Mouse (Mus musculus) megakaryocyte, embryonic 14.5 days (primary cell): ENCODE measurements around the gene Spryd7. TPM values are rescaled to one million over a fixed set of nuclear protein-coding genes. Genes with fewer than 3 reads are reported as not detected.

ENCODE experiments used
- H3K27me3 ChIP-seq: replicated peaks from 2 replicates; pipeline ENCODE3; 2012; ENCODE audit warnings: inconsistent platforms
- H3K36me3 ChIP-seq: replicated peaks from 2 replicates; pipeline ENCODE3; 2012; ENCODE audit warnings: low read length, inconsistent platforms, mixed read lengths
- H3K4me1 ChIP-seq: 2 replicates; pipeline ENCODE4 v1.6.1; 2012; ENCODE audit warnings: inconsistent platforms
- H3K4me3 ChIP-seq: replicated peaks from 2 replicates; pipeline ENCODE3; 2012; ENCODE audit warnings: moderate library complexity, mild to moderate bottlenecking, inconsistent platforms
- H3K9me3 ChIP-seq: 2 replicates; pipeline ENCODE4 v1.6.1; 2012; ENCODE audit warnings: inconsistent platforms
- FLI1 ChIP-seq: IDR thresholded peaks from 2 replicates; pipeline ENCODE4 v1.6.1; 2012; ENCODE audit warnings: low read length, inconsistent platforms, mixed read lengths
- GATA1 ChIP-seq: IDR thresholded peaks from 3 replicates; pipeline ENCODE4 v1.6.1; 2012; ENCODE audit warnings: mixed read lengths, low read length, inconsistent platforms, borderline replicate concordance
- polyA plus RNA-seq: library from polyadenylated mRNA; stranded (reverse); fragments of >175 nt; gene quantifications from 2 replicates; pipeline ENCODE4 v1.2.3, GENCODE M21; 2012; ENCODE audit warnings: low replicate concordance; ENCODE audit not compliant: insufficient read depth

Gene Spryd7
- polyA plus RNA-seq, 1 experiment, result 4.7 TPM

DNA sequence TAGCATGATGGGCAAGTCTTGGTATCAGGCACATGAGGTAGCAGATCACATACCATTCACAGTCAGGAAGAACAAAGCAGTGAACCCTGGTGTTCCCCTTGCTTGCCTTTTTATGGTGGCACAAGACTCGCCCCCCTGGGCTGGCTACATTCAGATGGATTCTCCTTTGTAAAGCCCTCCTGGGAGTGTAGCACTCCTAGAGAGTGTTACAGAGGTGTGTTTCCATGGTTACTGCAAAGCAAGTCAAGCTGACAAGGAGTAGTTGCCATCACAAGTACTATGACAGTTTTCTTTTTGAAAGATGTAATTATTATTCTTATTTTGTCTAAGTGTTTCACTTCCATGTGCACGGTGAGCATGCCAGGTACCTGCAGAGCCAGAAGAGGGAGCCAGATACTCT lies 45.2 kb downstream of the Spryd7 start:
- peaks cover 5% of the 10 kb centered on the region for H3K36me3 ChIP-seq
- H3K9me3 ChIP-seq, result peaks cover 41% of the 10 kb centered on the region
- H3K4me3 ChIP-seq, result no peak overlapping the region
- TF ChIP-seq GATA1 (no peak), FLI1 (no peak)
- peaks cover 6% of the 10 kb centered on the region for H3K4me1 ChIP-seq
- no peaks in the 10 kb centered on the region for H3K27me3 ChIP-seq

DNA sequence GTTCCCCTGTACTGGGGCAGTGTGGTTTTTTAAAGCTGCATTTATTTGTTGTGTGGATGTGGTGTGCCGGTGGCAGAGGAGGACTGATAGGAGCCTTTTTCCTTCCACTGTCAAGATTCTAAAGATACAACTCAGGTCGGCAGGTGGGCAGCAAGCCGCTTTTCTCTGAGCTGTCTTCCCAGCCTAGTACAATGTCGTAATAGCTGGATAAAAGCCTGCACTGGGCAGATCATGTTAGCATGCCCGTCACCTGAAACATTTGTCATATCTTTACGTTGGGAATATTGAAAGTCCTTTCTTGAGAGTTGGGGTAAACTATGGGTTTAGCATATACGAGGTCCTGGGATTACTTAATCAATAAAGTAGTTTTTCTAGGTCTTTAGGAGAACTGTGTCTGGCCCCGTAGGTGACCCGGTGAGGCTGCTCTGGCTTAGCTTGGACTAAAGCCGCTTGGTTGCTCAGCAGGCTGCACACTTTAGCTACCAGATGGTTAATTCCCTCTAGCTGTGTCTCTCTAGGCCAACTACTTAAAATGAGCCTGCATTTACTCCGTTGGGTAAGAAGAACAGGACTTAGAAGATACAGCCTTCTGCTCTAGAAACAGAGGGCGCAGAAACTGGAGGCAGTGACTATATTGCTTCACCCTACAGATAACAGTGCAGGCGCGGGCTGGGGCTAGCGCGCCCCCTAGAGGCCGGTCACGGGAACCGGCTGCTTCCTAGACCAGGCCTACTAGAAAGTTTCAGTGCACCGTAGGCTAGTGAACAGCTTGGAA lies 58.8 kb downstream of the Spryd7 start:
- no peaks in the 10 kb centered on the region for H3K27me3 ChIP-seq
- no peaks in the 10 kb centered on the region for H3K9me3 ChIP-seq
- peaks cover 28% of the 10 kb centered on the region for H3K4me1 ChIP-seq
- no peak overlapping the region for H3K4me3 ChIP-seq
- no peaks in the 10 kb centered on the region for H3K36me3 ChIP-seq
- TF ChIP-seq GATA1 (no peak), FLI1 (no peak)

DNA sequence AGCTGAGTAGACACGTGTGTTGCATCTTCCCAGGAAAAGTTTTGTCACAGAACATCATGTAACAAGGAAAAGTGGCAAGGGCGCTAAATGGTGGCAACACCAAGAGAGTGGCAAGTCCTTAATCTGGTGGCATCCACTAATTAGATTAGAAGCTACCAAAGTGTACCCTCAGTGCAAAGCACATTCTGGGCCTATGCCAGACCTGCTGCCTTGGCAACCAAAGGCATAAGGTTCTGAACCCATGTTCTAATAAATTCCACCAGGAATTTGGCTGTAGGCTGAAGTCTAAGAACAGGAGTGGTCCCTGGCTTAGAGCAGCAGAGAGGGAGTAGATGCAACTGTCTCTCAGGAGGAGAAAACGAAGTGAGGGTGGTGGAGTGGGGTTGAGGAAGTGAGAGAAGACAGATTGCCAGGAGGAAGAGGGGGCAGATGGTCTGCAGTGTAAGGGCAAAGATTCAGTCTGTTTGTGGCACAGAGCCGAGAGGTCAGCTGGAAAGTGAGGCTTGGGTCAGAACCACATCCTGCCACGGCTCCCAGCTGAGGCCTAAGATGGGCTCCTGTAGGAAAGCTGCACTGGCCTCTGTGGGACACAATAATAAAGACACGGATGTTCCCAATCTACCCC lies 63.1 kb downstream of the Spryd7 start:
- Histone ChIP-seq H3K27me3 (peaks cover 4% of the 10 kb centered on the region), H3K36me3 (no peaks in the 10 kb centered on the region), H3K9me3 (peaks cover 13% of the 10 kb centered on the region), H3K4me1 (peaks cover 23% of the 10 kb centered on the region), H3K4me3 (no peak overlapping the region)
- TF ChIP-seq GATA1, result no peak
- TF ChIP-seq FLI1, result no peak

Other genes starting within 250 kb of the Spryd7 start
- 10.9 TPM in 1 of 2 replicates, not detected in the other for gene Arl11, start 247.1 kb downstream of the Spryd7 start, polyA plus RNA-seq
- 0.85 and 1.0 TPM in 2 replicates for gene Ebpl, start 196.4 kb downstream of the Spryd7 start, polyA plus RNA-seq
- 0.67 and 1.5 TPM in 2 replicates for gene Kpna3, start 117.0 kb downstream of the Spryd7 start, polyA plus RNA-seq
- 0.22 TPM in 1 of 2 replicates, not detected in the other for gene Trim13, start 41.4 kb upstream of the Spryd7 start, polyA plus RNA-seq
- not detected in 2 replicates for gene Kcnrg, start 50.6 kb upstream of the Spryd7 start, polyA plus RNA-seq